9 mouse cellular contexts compared by ENCODE assay signal in the genomic region with DNA sequence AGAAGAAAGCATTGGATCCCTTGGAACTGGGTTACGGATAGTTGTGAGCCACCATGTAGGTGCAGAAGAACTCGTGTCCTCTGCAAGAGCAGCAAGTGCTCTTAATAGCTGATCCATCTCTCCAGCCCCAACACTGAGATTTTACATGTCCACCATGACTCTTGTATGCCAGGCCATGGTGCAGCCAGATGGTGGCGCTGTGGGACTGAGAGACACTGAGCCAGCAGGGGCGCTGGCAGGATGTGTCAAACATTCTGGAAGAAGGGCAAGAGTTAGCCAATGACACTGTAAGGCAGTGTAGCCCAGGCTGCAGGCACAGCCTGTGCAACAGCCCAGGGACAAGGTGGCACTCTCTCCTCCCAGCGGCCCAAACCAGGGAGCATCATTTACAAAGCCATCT. TPM values are rescaled to one million over a fixed set of nuclear protein-coding genes. Genes with fewer than 3 reads are reported as not detected.
DNase-seq lines count a peak whose midpoint lies in the region; ATAC-seq lines count a peak whose summit lies in the region.
"Had no signal": no experiment of that assay in that cellular context is flagged by ENCODE, and none has a peak within 500 bp of the region (broad histone marks: within the 10 kb centered on the region; RNA-seq: fewer than 3 reads in every experiment).

No protein-coding gene starts in this region.

- no peak overlapping the region for H3K4me3 ChIP-seq in heart, embryonic 11.5 days (ENCODE audit: low read depth, low read length)
- H3K4me3 ChIP-seq: liver, embryonic 15.5 days had no signal

- WGBS in heart, embryonic 11.5 days (ENCODE audit: insufficient replicate concordance): 30% methylated on average over 5 of the region's 5 CpGs

- H3K27me3 ChIP-seq in heart, embryonic 11.5 days (ENCODE audit: control insufficient read depth, insufficient read depth, low read length): peaks cover 19% of the 10 kb centered on the region; the same call in 1 of the 2 replicates
- H3K27me3 ChIP-seq: liver, embryonic 15.5 days had no signal

- H3K36me3 ChIP-seq in heart, embryonic 11.5 days (ENCODE audit: control insufficient read depth, insufficient read depth, low read length): no peaks in the 10 kb centered on the region

- H3K4me1 ChIP-seq in heart, embryonic 11.5 days (ENCODE audit: control insufficient read depth, insufficient read depth, low read length): no peaks in the 10 kb centered on the region
- H3K4me1 ChIP-seq: liver, embryonic 15.5 days had no signal

- H3K9ac ChIP-seq in heart, embryonic 11.5 days (ENCODE audit: low read depth, low read length): no peak overlapping the region
- H3K9ac ChIP-seq: liver, embryonic 15.5 days had no signal

- ATAC-seq in heart, embryonic 11.5 days (replicated peaks; ENCODE audit: insufficient number of reproducible peaks, low FRiP score, low TSS enrichment): no peak
- ATAC-seq in common myeloid progenitor, adult 5-6 weeks (replicated peaks; ENCODE audit: low read depth, poor library complexity, severe bottlenecking): 0 out of 2 replicates have a peak, but pooled peaks have one; percentile 31
- peak; percentile 73 for ATAC-seq in megakaryocyte progenitor cell, adult 5-6 weeks (replicated peaks; ENCODE audit: poor library complexity)

- H3K9me3 ChIP-seq in heart, embryonic 11.5 days (replicated peaks; ENCODE audit: control insufficient read depth, low read length): no peaks in the 10 kb centered on the region
- H3K9me3 ChIP-seq: liver, embryonic 15.5 days had no signal

- peak; percentile 33 to 59 for DNase-seq in heart, adult 18-20 months
- DNase-seq in WW6 (ENCODE audit: low read depth, low spot score): peak; percentile 55
- peak; percentile 55 for DNase-seq in gastrocnemius, postnatal 36 days
- DNase-seq in layer of hippocampus, postnatal 25 days (ENCODE audit: extremely low spot score in 1 of 2, low spot score in 1 of 2): peak; percentile 66 to 88
- DNase-seq in skeletal muscle tissue, adult 2 months (ENCODE audit: low read depth, low spot score): peak; percentile 45

- intact Hi-C loops in gastrocnemius, postnatal 36 days (cut with DNase I): loop anchor here (5.0 kb wide), 1 partner anchor 308 kb away; no protein-coding TSS in a partner anchor

- H3K27ac ChIP-seq in heart, embryonic 11.5 days (ENCODE audit: low read depth, low read length): no peak overlapping the region
- H3K27ac ChIP-seq: liver, embryonic 15.5 days had no signal

- no peak overlapping the region for H3K4me2 ChIP-seq in heart, embryonic 11.5 days
- H3K4me2 ChIP-seq: liver, embryonic 15.5 days had no signal

RNA-seq across cellular contexts. Expression of gene Ass1, which starts 14.2 kb away (rescaled TPM):
- 1 to 10 TPM; 5.2 to 7.6 TPM for total RNA-seq in heart, adult 18-20 months (2021)
- 8.8 and 9.0 TPM in 2 replicates for polyA plus RNA-seq in heart, embryonic 11.5 days (2014; fragmentation: Nextera tagmentation; extraction: Ambion mirVana)
- total RNA-seq in common myeloid progenitor, adult 5-6 weeks (2017): 82.2 and 94.0 TPM in 2 replicates
- 1 to 10 TPM; 1.9 to 2.1 TPM for total RNA-seq in gastrocnemius, postnatal 36 days (2021)
- 10 to 100 TPM; 17.7 to 20.8 TPM for total RNA-seq in layer of hippocampus, postnatal 25 days (2021)
- 78.4 and 100 TPM in 2 replicates for total RNA-seq in megakaryocyte progenitor cell, adult 5-6 weeks (2015)
- 118 and 127 TPM in 2 replicates for total RNA-seq in megakaryocyte progenitor cell, adult 5-6 weeks (2017)
